Mouse (Mus musculus) G1E-ER4 (cell line): ENCODE measurements around the gene Tmem26. TPM values are rescaled to one million over a fixed set of nuclear protein-coding genes. Genes with fewer than 3 reads are reported as not detected.

Experiments used
- GATA1 ChIP-seq: IDR thresholded peaks from one replicate; pipeline ENCODE4 v1.8.0; 2012; ENCODE audit warnings: low read length, inconsistent platforms
- polyA plus RNA-seq: library from polyadenylated mRNA; stranded (reverse); fragments of >175 nt; gene quantifications from 2 replicates; pipeline ENCODE4 v1.2.3, GENCODE M21; 2012

The Tmem26 gene
- polyA plus RNA-seq, result not detected in 2 replicates

GRCm38 (mm10) chr10:68723568-68724360 lies at the start of gene Tmem26:
Tmem26 (plus strand) TSS chr10:68723646.
- TF ChIP-seq GATA1, result no peak

GRCm38 (mm10) chr10:68678678-68679077 lies 44.8 kb upstream of the Tmem26 start:
- no peak for TF ChIP-seq GATA1

GRCm38 (mm10) chr10:68681233-68681632 lies 42.2 kb upstream of the Tmem26 start:
- no peak for TF ChIP-seq GATA1

- TF ChIP-seq GATA1, result no peak
Observed at GRCm38 (mm10) chr10:68685510-68685909, 37.9 kb upstream of the Tmem26 start.

GRCm38 (mm10) chr10:68691116-68691515 lies 32.3 kb upstream of the Tmem26 start:
- TF ChIP-seq GATA1, result no peak

- TF ChIP-seq GATA1, result no peak
Observed at GRCm38 (mm10) chr10:68692401-68692800, 31.0 kb upstream of the Tmem26 start.

GRCm38 (mm10) chr10:68695760-68696336 lies 27.6 kb upstream of the Tmem26 start:
- no peak for TF ChIP-seq GATA1

GRCm38 (mm10) chr10:68704268-68704667 lies 19.2 kb upstream of the Tmem26 start:
- TF ChIP-seq GATA1, result no peak

GRCm38 (mm10) chr10:68705471-68706036 lies 17.9 kb upstream of the Tmem26 start:
- no peak for TF ChIP-seq GATA1

GRCm38 (mm10) chr10:68707014-68707852 lies 16.2 kb upstream of the Tmem26 start:
- no peak for TF ChIP-seq GATA1

- no peak for TF ChIP-seq GATA1
Observed at GRCm38 (mm10) chr10:68712926-68713325, 10.5 kb upstream of the Tmem26 start.

GRCm38 (mm10) chr10:68714302-68714701 lies 9.1 kb upstream of the Tmem26 start:
- TF ChIP-seq GATA1, result no peak

GRCm38 (mm10) chr10:68715396-68715795 lies 8.1 kb upstream of the Tmem26 start:
- TF ChIP-seq GATA1, result no peak

GRCm38 (mm10) chr10:68718375-68718774 lies 5.1 kb upstream of the Tmem26 start:
- TF ChIP-seq GATA1, result no peak

- no peak for TF ChIP-seq GATA1
Observed at GRCm38 (mm10) chr10:68720887-68721400, 2.5 kb upstream of the Tmem26 start.

GRCm38 (mm10) chr10:68723015-68723414 lies 431 bp upstream of the Tmem26 start:
- no peak for TF ChIP-seq GATA1

GRCm38 (mm10) chr10:68724361-68724720 lies 895 bp downstream of the Tmem26 start:
- no peak for TF ChIP-seq GATA1
